Mouse (Mus musculus) MEL (cell line): Measurements from ENCODE around the gene Dnaja2.

Experiments
- CHD2 ChIP-seq: IDR thresholded peaks from 2 replicates; pipeline ENCODE4 v1.6.1; 2011; ENCODE audit warnings: low read length, improper control_type of control experiment
- CTCF ChIP-seq, 3 experiments: IDR thresholded peaks in 2 of 3; conservative IDR thresholded peaks in 1 of 3; 2 replicates each; pipeline ENCODE4 v1.5.1; 2011 to 2012; ENCODE audit warnings: low read length in 3 of 3, low read depth in 2 of 3, mild to moderate bottlenecking in 2 of 3, improper control_type of control experiment in 1 of 3, inconsistent platforms in 1 of 3, mixed read lengths in 1 of 3, moderate library complexity in 1 of 3; ENCODE audit not compliant: control insufficient read depth in 1 of 3, insufficient read depth in 1 of 3, poor library complexity in 1 of 3, severe bottlenecking in 1 of 3
- E2F4 ChIP-seq: IDR thresholded peaks from 2 replicates; pipeline ENCODE4 v1.6.1; 2011; ENCODE audit warnings: low read depth, low read length, improper control_type of control experiment, borderline replicate concordance
- EP300 ChIP-seq, 2 experiments: IDR thresholded peaks; 2 replicates each; pipeline ENCODE4 v1.6.1; 2011; ENCODE audit warnings: improper control_type of control experiment in 2 of 2, low read length in 2 of 2, low read depth in 1 of 2, mild to moderate bottlenecking in 1 of 2
- ETS1 ChIP-seq: IDR thresholded peaks from 2 replicates; pipeline ENCODE4 v1.6.1; 2012; ENCODE audit warnings: low read depth, mild to moderate bottlenecking, inconsistent platforms, low read length, improper control_type of control experiment, moderate library complexity
- GABPA ChIP-seq: IDR thresholded peaks from 2 replicates; pipeline ENCODE4 v1.6.1; 2012; ENCODE audit warnings: low read depth, mild to moderate bottlenecking, inconsistent platforms, low read length, improper control_type of control experiment, moderate library complexity
- MEF2A ChIP-seq: IDR thresholded peaks from 2 replicates; pipeline ENCODE4 v1.6.1; 2014; ENCODE audit warnings: low read depth, mild to moderate bottlenecking, inconsistent platforms, low read length, improper control_type of control experiment; ENCODE audit not compliant: poor library complexity, insufficient replicate concordance, severe bottlenecking; ENCODE audit errors: extremely low read depth
- POLR2A ChIP-seq, 2 experiments: IDR thresholded peaks; 2 replicates each; pipeline ENCODE4 v1.6.1; 2011 to 2012; ENCODE audit warnings: low read length in 2 of 2, mild to moderate bottlenecking in 2 of 2, control low read depth in 1 of 2, improper control_type of control experiment in 1 of 2, low read depth in 1 of 2, moderate library complexity in 1 of 2; ENCODE audit not compliant: control insufficient read depth in 1 of 2, insufficient read depth in 1 of 2, poor library complexity in 1 of 2
- POLR2AphosphoS2 ChIP-seq: IDR thresholded peaks from 2 replicates; pipeline ENCODE4 v1.6.1; 2011; ENCODE audit warnings: low read length, improper control_type of control experiment
- USF2 ChIP-seq, 2 experiments: IDR thresholded peaks; 2 replicates each; pipeline ENCODE4 v1.6.1; 2011 to 2012; ENCODE audit warnings: improper control_type of control experiment in 2 of 2, low read length in 2 of 2, borderline replicate concordance in 1 of 2, inconsistent platforms in 1 of 2, low read depth in 1 of 2, mild to moderate bottlenecking in 1 of 2; ENCODE audit not compliant: insufficient read depth in 1 of 2
- ZMIZ1 ChIP-seq: IDR thresholded peaks from 2 replicates; pipeline ENCODE4 v1.6.1; 2012; ENCODE audit warnings: low read depth, mild to moderate bottlenecking, inconsistent platforms, low read length, improper control_type of control experiment, moderate library complexity

- TF ChIP-seq E2F4: no peak
- no peak for TF ChIP-seq ETS1
- TF ChIP-seq POLR2AphosphoS2: no peak
- no peak; a peak in 1 of 4 replicates for TF ChIP-seq POLR2A (IDR thresholded peaks at IDR 0.05; ENCODE audit: control insufficient read depth in 1 of 2, insufficient read depth in 1 of 2, low read depth in 1 of 2, low read length in 2 of 2, poor library complexity in 1 of 2)
- TF ChIP-seq CTCF (IDR thresholded peaks at IDR 0.05 in 2 of 3, conservative IDR thresholded peaks at IDR 0.05 in 1 of 3; ENCODE audit: control insufficient read depth in 1 of 3, insufficient read depth in 1 of 3, low read depth in 2 of 3, low read length in 3 of 3, poor library complexity in 1 of 3, severe bottlenecking in 1 of 3): no peak
- no peak for TF ChIP-seq EP300 (IDR thresholded peaks at IDR 0.05; ENCODE audit: low read depth in 1 of 2, low read length in 2 of 2)
- TF ChIP-seq ZMIZ1: no peak; the same call in 1 of the 2 replicates
- TF ChIP-seq USF2 (IDR thresholded peaks at IDR 0.05; ENCODE audit: borderline replicate concordance in 1 of 2, insufficient read depth in 1 of 2, low read depth in 1 of 2, low read length in 2 of 2): no peak
- TF ChIP-seq GABPA: no peak
- TF ChIP-seq MEF2A: no peak
- TF ChIP-seq CHD2: no peak
Measured at GRCm38 (mm10) chr8:85602737-85603136, 47.6 kb upstream of the Dnaja2 start.
